Mouse (Mus musculus) embryonic facial prominence, embryonic 14.5 days (tissue): Measurements from ENCODE around the gene Rlbp1. TPM values are rescaled to one million over a fixed set of nuclear protein-coding genes. Genes with fewer than 3 reads are reported as not detected.

Experiments
- ATAC-seq: fragments of 200-750 bp; cut with Nextera tagmentation; 2 replicates; pipeline ENCODE4 v1.8.0; 2017; ENCODE audit warnings: low read depth, moderate number of reproducible peaks, moderate TSS enrichment
- DNase-seq: peaks from one replicate; pipeline ENCODE4 v3.0.0-alpha.2; 2015; ENCODE audit warnings: low spot score
- H3K27ac ChIP-seq: fragments of 300-500 bp; sonication (generic); replicated peaks from 2 replicates; pipeline ENCODE4 v1.5.1; 2014; ENCODE audit warnings: low read depth, mild to moderate bottlenecking, low read length, moderate library complexity
- H3K27me3 ChIP-seq: fragments of 300-500 bp; sonication (generic); replicated peaks from 2 replicates; pipeline ENCODE4 v1.6.1; 2014; ENCODE audit warnings: low read length; ENCODE audit not compliant: control insufficient read depth, insufficient read depth
- H3K36me3 ChIP-seq: fragments of 300-500 bp; sonication (generic); 2 replicates; pipeline ENCODE4 v1.6.1; 2014; ENCODE audit warnings: low read length, mixed read lengths; ENCODE audit not compliant: control insufficient read depth, insufficient read depth
- H3K4me1 ChIP-seq: fragments of 300-500 bp; sonication (generic); 2 replicates; pipeline ENCODE4 v1.6.1; 2014; ENCODE audit warnings: antibody characterized with exemption, low read length; ENCODE audit not compliant: control insufficient read depth, insufficient read depth
- H3K4me2 ChIP-seq: fragments of 300-500 bp; sonication (generic); 2 replicates; pipeline ENCODE4 v1.6.1; 2014; ENCODE audit warnings: low read depth, mild to moderate bottlenecking, low read length, moderate library complexity, mixed read lengths
- H3K4me3 ChIP-seq: fragments of 300-500 bp; sonication (generic); 2 replicates; pipeline ENCODE4 v1.5.1; 2014; ENCODE audit warnings: low read depth, mild to moderate bottlenecking, low read length
- H3K9ac ChIP-seq: fragments of 300-500 bp; sonication (generic); 2 replicates; pipeline ENCODE4 v1.6.1; 2014; ENCODE audit warnings: low read depth, mild to moderate bottlenecking, low read length, moderate library complexity, mixed read lengths
- H3K9me3 ChIP-seq: fragments of 300-500 bp; sonication (generic); 2 replicates; pipeline ENCODE4 v1.6.1; 2016; ENCODE audit warnings: low read length; ENCODE audit not compliant: control insufficient read depth
- WGBS: fragments of 180-500 bp; shearing (Covaris S2); extraction: QIAGEN DNeasy Blood & Tissue Kit; methylation state at CpG from one replicate; pipeline ENCODE4 v1.1.7; 2014; 5-methylcytosine and 5-hydroxymethylcytosine counted together
- polyA plus RNA-seq: library from polyadenylated mRNA; unstranded; fragments of >200 nt; fragmentation: Nextera tagmentation; extraction: Ambion mirVana; gene quantifications from 2 replicates; pipeline ENCODE4 v1.2.1, GENCODE M21; 2014

Gene Rlbp1
- polyA plus RNA-seq, 1 experiment from 2014 or later, result 2.5 TPM

DNA sequence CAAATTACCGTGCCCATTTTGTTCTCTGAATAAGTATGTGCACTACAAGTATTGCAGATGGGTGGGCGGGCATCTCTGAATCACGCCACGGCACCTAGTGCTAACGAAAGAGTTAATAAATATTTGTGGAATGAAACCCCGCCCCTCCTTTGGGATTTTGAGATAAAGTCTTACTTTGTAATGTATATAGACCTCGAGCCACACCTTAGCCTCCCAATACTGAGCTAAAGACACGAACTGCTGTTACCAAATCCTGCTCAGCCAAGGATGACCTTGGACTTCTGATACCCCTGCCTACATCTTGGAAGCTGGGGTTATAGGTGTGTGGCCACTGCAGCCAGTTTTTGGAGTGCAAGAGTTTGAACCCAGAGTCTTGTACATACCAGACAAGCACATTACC is 11.6 kb upstream of the Rlbp1 start:
- H3K27me3 ChIP-seq, result no peaks in the 10 kb centered on the region
- no peak overlapping the region for H3K4me3 ChIP-seq
- H3K4me1 ChIP-seq, result no peaks in the 10 kb centered on the region
- no peaks in the 10 kb centered on the region for H3K9me3 ChIP-seq
- H3K9ac ChIP-seq, result no peak overlapping the region
- 79% methylated on average over 8 of the region's 8 CpGs for WGBS
- ATAC-seq (no peak), DNase-seq (no peak)
- no peak overlapping the region for H3K4me2 ChIP-seq
- no peaks in the 10 kb centered on the region for H3K36me3 ChIP-seq
- H3K27ac ChIP-seq, result no peak overlapping the region

GRCm38 (mm10) chr7:79397446-79397963 is 10.7 kb upstream of the Rlbp1 start:
- Histone ChIP-seq H3K4me1 (peaks cover 4% of the 10 kb centered on the region; the same call in 1 of the 2 replicates), H3K36me3 (no peaks in the 10 kb centered on the region), H3K4me3 (no peak overlapping the region), H3K9ac (no peak overlapping the region), H3K27ac (no peak overlapping the region), H3K27me3 (no peaks in the 10 kb centered on the region), H3K9me3 (no peaks in the 10 kb centered on the region), H3K4me2 (no peak overlapping the region)
- ATAC-seq (no peak), DNase-seq (no peak)
- WGBS, result 81% methylated on average over 10 of the region's 10 CpGs

- no peak overlapping the region for H3K9ac ChIP-seq
- H3K36me3 ChIP-seq, result no peaks in the 10 kb centered on the region
- no peak overlapping the region for H3K4me2 ChIP-seq
- H3K9me3 ChIP-seq, result no peaks in the 10 kb centered on the region
- DNase-seq (no peak), ATAC-seq (no peak)
- H3K27me3 ChIP-seq, result no peaks in the 10 kb centered on the region
- no peak overlapping the region for H3K27ac ChIP-seq
- no peak overlapping the region for H3K4me3 ChIP-seq
- peaks cover 4% of the 10 kb centered on the region; the same call in 1 of the 2 replicates for H3K4me1 ChIP-seq
- WGBS, result 84% methylated on average over 7 of the region's 7 CpGs
Observed at GRCm38 (mm10) chr7:79395186-79395585, 8.3 kb upstream of the Rlbp1 start.

GRCm38 (mm10) chr7:79394666-79395065 is 7.8 kb upstream of the Rlbp1 start:
- Histone ChIP-seq H3K27ac (no peak overlapping the region), H3K4me1 (peaks cover 4% of the 10 kb centered on the region; the same call in 1 of the 2 replicates), H3K4me2 (no peak overlapping the region), H3K9me3 (no peaks in the 10 kb centered on the region), H3K36me3 (no peaks in the 10 kb centered on the region), H3K9ac (no peak overlapping the region), H3K4me3 (no peak overlapping the region), H3K27me3 (no peaks in the 10 kb centered on the region)
- ATAC-seq (no peak), DNase-seq (no peak)
- 69% methylated on average over 7 of the region's 7 CpGs for WGBS

GRCm38 (mm10) chr7:79393924-79394323 is 7.1 kb upstream of the Rlbp1 start:
- H3K9ac ChIP-seq, result no peak overlapping the region
- H3K4me2 ChIP-seq, result no peak overlapping the region
- DNase-seq (no peak), ATAC-seq (no peak)
- no peaks in the 10 kb centered on the region for H3K9me3 ChIP-seq
- WGBS, result 99% methylated on average over 7 of the region's 7 CpGs
- H3K4me3 ChIP-seq, result no peak overlapping the region
- peaks cover 4% of the 10 kb centered on the region; the same call in 1 of the 2 replicates for H3K4me1 ChIP-seq
- H3K27ac ChIP-seq, result no peak overlapping the region
- no peaks in the 10 kb centered on the region for H3K27me3 ChIP-seq
- H3K36me3 ChIP-seq, result no peaks in the 10 kb centered on the region

DNA sequence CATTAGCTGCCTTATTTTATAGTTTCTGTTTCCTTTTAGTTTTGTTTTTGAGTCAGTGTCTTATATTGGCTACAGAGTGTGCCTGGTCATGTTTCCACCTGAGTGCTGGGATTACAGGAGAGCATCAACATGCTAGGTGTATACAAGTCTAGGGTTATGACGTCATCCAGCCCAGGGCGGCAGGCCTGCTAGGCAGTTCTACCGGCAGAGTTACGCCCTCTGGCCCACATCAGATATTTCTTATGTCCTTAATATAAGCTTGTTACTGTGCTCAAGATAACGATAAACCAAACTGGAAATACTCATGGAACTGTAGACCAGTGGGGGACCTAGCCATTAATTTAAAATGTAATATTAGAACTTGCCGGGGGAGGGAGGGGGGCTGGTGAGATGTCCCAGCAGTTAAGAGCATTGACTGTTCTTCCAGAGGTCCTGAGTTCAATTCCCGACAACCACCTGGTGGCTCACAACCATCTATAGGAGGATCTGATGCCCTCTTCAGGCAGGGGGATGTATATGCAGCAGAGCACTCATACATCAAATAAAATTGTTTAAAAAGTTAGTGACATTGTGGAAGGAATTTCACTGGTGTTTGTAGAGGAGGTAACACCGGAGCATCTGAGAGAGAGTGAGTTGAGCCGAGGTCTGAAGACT is 6.1 kb upstream of the Rlbp1 start:
- H3K4me2 ChIP-seq, result peak overlapping the region; percentile 90
- peak overlapping the region; percentile 69 for H3K9ac ChIP-seq
- no peaks in the 10 kb centered on the region for H3K9me3 ChIP-seq
- no peaks in the 10 kb centered on the region for H3K36me3 ChIP-seq
- ATAC-seq, result no peak
- peak overlapping the region; percentile 53 for H3K4me3 ChIP-seq
- 0 out of 2 replicates have a peak overlapping the region, but pooled peaks have one; percentile 87 for H3K27ac ChIP-seq
- no peaks in the 10 kb centered on the region for H3K27me3 ChIP-seq
- 53% methylated on average over 9 of the region's 9 CpGs for WGBS
- peaks cover 4% of the 10 kb centered on the region; the same call in 1 of the 2 replicates for H3K4me1 ChIP-seq
- no peak for DNase-seq

GRCm38 (mm10) chr7:79391883-79392649 is 5.2 kb upstream of the Rlbp1 start, which contains the start of gene Fanci:
Gene Fanci, plus strand, starts transcription at chr7:79391929.
- H3K27me3 ChIP-seq, result no peaks in the 10 kb centered on the region
- H3K27ac ChIP-seq, result peak within 1 kb of the TSS; percentile 87
- peak within 1 kb of the TSS; percentile 53 for H3K4me3 ChIP-seq
- H3K36me3 ChIP-seq, result no peaks in the 10 kb centered on the region
- H3K9me3 ChIP-seq, result no peaks in the 10 kb centered on the region
- H3K4me1 ChIP-seq, result peaks cover 4% of the 10 kb centered on the region; the same call in 1 of the 2 replicates
- H3K4me2 ChIP-seq, result peak within 1 kb of the TSS; percentile 90
- ATAC-seq (peak; percentile 95), DNase-seq (peak; percentile 97)
- H3K9ac ChIP-seq, result peak within 1 kb of the TSS; percentile 69
- under 1% methylated on average over 34 of the region's 44 CpGs for WGBS

DNA sequence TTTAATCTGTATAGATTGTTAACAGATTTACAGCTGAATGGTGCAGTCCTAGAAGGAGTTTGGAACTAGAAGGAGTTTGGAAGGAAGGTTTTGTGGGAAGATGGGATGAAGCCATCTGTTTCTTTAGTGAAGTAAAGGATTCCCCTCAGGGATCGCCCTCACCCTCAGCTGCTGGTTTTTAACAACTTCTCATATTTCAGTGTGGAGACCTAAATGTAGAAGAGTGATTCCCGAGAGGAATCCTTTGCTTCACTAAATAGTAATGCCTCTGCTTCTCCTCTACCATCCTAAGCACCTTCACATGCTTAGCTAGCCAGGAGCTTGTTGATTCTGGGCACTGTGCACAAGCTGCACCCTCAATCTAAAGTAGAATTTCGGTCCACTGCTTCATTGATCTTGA is 4.6 kb upstream of the Rlbp1 start:
- peak overlapping the region; percentile 53 for H3K4me3 ChIP-seq
- no peaks in the 10 kb centered on the region for H3K36me3 ChIP-seq
- no peaks in the 10 kb centered on the region for H3K27me3 ChIP-seq
- H3K4me1 ChIP-seq, result peaks cover 4% of the 10 kb centered on the region; the same call in 1 of the 2 replicates
- peak; percentile 72 for DNase-seq
- 0 out of 2 replicates have a peak, but pooled peaks have one; percentile 2 for ATAC-seq
- peak overlapping the region; percentile 69 for H3K9ac ChIP-seq
- WGBS, result 2% methylated on average over 3 of the region's 3 CpGs
- H3K9me3 ChIP-seq, result no peaks in the 10 kb centered on the region
- H3K27ac ChIP-seq, result peak overlapping the region; percentile 87
- H3K4me2 ChIP-seq, result peak overlapping the region; percentile 90
